Mouse (Mus musculus) v-Abl transformed pro-B cells (cell line): Measurements from ENCODE around the gene Pgap1.

Experiments
- in situ Hi-C, 2 experiments: fragments of 400-800 bp; cut with MboI; formaldehyde crosslinking; loops; one replicate each; pipeline ENCODE4 v1.15.1; 2025; ENCODE audit not compliant: unreplicated experiment in 2 of 2

Pgap1 gene

DNA sequence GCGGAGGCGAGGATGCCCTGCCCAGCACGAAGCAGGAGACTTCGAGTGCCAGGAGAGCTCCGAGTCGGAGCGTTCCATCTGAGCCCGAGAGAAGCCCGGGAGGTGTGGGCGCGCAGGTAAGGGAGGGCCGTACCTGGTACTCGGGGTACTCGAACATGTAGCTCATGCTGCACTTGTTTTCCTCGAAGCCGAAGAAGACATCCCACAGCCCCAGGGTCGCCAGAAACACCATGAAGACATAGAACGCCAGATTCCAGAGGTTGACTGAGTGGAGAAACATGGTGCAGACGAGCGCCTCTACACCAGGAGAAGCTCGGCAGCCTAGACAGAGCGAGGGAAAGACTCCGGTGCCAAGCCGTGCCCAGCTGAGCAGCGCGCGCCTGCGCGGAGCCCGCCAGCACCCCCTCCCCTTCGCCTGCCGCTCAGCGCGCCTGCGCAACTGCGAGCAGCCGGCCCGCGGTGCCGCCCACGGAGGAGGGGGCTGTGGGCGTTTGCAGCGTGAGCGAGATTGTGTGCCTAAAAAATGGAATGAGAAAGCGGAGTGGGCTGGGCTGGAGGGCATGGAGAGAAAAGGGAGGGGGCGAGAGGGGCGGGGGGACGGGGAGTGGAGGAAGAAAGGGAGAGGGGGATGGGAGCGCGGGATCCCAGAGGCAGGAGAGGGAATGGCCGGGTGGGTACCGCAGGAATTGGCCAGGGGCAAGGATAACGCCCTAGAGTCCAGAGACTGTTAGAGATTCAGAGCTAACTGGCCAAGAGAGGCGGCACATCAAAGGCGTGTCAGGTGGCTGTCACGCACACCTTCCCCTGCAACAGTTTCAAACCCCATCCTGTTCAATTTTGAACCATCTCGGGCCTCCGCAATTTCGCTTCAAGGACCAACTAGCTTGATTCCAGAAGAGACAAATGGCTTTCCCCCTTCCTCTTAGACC, at the start of gene Pgap1:
TSS of gene Pgap1 (minus strand) at position 384 of the 929 bp plus-strand sequence.
- in situ Hi-C loops, result loop anchor here in 1 of 2 experiments (25.0 kb wide), 1 partner anchor 845 kb away; the partner anchor contains the start of gene Dnah7a

GRCm38 (mm10) chr1:54606936-54607335, 49.5 kb upstream of the Pgap1 start:
- in situ Hi-C loops, result no loop called here

DNA sequence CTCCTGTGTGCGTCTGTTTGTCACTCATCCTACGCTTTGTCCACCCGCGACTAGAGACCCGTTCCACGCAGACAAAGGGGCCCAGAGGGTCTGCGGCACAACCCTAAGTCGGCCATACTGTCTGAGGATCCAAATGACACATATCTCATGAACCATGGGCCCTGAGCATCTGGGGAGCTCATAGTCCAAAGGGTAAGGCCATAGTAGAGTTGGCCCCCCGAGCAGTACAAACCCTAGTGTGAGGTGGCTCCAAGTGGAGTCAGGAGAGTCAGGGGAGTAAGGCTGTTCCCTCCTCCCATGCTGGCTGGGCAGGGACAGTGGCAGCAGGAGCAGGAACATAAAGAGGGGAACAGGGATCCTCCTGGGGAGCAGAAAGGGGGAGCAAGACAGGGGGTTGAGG, 44.2 kb upstream of the Pgap1 start:
- in situ Hi-C loops, result no loop called here

GRCm38 (mm10) chr1:54600275-54600674, 42.8 kb upstream of the Pgap1 start:
- in situ Hi-C loops, result no loop called here

GRCm38 (mm10) chr1:54597594-54598217, 40.2 kb upstream of the Pgap1 start:
- in situ Hi-C loops, result no loop called here

DNA sequence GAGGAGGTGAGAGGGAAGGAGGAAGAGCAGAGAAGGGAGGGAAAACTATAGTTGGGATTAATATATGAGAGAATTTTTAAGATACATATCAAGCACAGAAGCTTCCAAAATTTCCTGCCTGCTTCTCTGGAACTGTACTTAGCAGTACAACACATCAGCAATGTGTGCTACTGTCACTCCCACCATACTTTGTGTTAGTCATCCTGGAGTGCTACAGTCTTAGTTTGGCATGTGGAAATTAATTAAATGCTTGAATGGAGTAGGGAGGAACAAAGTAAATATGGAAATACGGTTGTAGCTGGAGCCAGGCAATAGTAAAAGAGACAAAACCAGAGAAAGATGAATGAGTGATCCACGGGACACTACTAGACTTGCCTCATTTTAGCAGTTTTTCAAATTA, 38.7 kb upstream of the Pgap1 start:
- in situ Hi-C loops, result no loop called here

GRCm38 (mm10) chr1:54587076-54587475, 29.6 kb upstream of the Pgap1 start:
- in situ Hi-C loops, result no loop called here

DNA sequence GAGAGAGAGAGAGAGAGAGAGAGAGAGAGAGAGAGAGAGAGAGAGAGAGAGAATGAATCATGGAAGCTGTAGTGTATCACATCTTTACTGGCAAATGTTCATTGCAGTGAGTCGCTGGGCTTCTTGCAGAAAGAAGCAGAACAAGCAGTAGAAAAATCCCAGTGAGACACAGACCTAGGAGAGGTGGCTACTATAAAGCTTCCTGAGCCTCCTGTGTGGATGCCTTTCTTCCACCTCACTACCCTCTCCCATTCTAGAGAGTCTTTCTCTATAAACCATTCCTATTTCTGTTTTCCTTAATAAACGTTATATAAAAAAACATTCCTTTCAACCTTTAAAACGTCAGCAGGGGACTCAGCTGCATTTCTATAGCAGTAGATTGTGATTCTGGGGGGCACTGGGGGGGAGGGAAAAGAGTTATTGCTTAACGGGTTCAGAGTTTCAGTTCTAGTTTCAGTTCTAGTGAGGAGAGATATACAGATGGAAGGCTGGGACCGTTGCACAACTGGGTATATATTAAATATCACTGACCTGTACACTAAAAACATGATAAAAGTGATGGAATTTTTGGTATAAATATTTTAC, 28.6 kb upstream of the Pgap1 start:
- in situ Hi-C loops, result no loop called here

DNA sequence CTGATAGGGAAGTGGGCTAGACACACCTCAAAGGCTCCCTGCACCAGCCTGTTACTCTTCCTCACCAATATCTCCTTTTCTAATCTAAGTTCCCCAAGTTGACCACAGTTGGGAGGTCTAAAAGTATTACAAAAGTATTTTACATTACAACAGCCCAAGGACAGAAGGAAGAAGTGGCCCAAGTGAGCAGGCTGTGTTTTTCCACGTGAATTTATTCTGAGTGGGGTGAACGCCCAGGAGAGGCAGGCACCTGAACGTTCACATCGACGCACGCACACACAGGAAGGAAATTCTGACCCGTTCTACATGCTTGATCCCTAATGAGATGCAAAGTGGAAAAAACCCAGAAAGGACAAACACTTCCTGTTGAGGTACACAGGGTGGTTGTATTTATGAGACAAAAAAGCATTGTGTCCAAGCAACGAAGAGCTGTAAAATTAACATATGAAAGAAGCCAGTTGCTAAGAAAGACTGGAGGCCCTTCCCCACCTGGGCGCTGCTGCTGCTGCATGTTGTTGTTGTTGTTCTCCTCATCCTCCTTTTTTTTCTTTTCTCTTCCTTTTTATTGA, 27.9 kb upstream of the Pgap1 start:
- in situ Hi-C loops, result no loop called here

DNA sequence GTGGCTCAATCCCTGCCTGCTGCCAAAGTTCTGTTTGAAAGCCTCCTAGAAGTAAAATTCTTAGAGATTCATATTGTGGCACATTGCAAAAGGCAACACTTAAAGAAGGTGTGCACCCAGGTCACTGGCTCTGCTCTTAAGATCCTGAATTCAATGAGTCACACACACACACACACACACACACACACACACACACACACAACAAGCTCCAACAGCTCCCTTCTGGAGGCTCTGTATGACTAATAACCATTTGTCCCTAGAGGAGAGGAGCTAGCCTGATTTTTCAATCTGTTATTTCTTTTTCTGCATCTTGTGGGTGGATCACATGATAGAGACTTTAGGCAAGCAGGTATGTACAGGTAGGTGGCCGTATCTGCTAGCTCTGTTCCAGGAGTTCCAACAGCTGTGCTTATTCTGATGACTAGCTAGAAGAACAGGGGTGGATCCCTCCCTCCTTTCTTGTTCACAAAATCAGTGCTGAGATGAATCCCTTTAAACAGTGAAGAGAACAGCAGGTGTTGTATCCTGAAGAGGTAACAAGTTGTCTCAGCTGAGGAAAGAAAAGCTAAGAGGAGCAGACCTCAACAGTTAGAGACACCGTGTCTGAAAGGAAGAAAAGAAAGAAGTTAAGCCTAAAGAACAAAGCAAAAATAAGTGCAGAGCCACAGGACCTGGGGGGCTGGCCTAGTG, 27.2 kb upstream of the Pgap1 start:
- in situ Hi-C loops, result no loop called here

DNA sequence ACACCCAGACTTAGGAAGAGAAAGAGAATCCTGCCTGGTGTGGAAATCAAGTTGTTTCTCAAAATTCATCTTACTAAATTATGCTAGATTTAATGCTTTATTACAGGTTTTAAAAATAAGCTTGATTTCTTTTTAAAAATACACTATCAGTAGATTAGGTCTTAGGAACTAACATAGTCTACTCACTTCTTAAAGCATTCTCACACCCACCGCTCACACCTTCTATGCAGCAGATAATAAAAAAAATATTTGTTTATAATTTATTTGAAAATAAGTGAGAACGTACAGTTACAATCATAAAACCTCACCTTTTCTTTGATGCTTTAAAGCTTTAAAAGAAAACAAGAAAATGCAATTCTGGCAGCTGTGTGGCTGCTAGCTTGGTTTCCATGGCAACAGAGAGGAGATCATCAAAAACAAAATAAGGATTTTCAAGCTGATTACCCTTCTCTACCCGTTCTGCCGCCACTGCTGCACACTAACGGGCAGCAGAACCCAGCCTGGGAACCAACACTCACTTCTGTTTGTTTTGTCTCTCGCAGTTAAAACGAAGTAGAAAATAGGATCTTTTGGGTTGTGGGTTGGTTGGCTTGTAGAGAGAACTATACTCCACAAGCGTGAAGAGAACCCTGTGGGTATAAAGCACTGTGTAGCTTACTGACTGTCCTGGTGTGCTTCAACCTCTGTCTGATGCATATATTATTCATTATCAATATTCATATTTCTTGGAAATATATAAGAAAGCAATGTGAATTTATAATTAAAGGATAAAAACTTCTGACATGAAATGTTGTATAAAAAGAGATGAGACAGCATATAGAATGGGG, 21.1 kb upstream of the Pgap1 start:
- in situ Hi-C loops, result no loop called here

DNA sequence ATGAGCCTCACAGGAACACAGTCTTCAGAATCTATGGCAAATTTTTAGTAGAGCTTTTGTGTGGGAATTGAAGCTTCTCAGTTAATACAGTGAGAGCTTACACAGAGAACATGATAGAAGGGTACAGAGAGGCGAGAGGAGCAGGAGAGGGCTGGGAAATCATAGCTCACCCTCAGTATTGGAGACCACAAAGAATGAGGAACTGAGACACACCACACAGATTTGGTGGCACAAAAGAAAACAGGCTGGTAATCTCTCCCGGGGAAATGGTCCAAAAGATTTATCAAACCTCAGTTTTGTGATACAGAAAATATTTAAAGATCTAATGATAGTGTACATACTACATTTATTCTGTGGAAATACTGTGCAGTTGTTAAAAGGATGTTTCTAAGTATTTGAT, 11.6 kb upstream of the Pgap1 start:
- in situ Hi-C loops, result loop anchor here in 1 of 2 experiments (25.0 kb wide), 1 partner anchor 857 kb away; the partner anchor contains the start of gene Dnah7a

DNA sequence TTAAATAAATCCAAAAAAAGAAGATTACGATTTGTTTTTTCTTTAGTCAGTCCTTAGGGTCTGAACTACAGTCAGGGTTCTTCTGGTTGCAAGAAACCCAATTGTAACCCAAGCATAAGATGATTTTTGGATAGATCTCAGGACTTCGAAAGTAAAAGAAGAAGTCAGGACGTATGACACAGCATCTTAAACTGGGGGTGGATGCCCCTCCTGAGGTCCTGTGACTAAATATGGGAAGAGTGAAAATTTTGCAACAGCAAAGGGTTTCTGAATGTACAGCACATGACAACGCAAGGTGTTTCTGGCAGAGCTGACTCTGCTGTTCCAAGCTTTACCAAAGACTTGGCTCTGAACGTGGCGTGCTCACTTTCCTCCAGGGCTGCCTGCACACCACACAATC, 6.4 kb upstream of the Pgap1 start:
- in situ Hi-C loops, result loop anchor here in 1 of 2 experiments (25.0 kb wide), 1 partner anchor 852 kb away; the partner anchor contains the start of gene Dnah7a

DNA sequence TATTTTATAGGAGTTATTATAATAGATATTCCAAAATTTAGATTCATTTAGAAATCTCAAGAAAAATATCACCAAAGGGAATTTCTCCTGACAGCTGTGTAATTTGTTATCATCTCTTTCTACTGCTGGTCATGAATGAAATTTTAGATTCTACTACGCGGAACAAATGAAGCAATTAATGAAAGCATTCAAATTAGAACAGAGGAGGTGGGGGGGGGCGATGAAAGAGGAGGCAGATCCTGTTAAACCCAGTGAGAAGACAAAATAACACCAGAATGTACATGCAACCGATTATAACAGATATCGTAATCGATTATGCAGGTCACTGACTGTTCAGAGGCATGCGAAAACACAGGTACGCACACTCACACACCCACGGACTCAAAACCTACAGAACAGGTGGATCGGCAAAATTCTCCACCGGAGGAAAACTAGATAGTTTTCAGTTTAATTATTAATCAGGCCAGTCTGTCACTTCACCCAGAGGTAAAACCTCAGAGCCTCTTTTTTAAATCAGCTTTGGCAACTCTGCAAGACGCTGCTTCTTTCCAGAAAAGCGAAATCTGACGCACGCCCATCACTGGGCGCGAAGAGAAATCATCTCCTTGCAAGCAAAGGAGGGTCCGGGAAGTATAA, 780 bp downstream of the Pgap1 start:
- in situ Hi-C loops, result loop anchor here in 1 of 2 experiments (25.0 kb wide), 1 partner anchor 844 kb away; the partner anchor contains the start of gene Dnah7a

- in situ Hi-C loops, result loop anchor here in 1 of 2 experiments (25.0 kb wide), 1 partner anchor 843 kb away; the partner anchor contains the start of gene Dnah7a
These were observed 1.9 kb downstream of the Pgap1 start for GRCm38 (mm10) chr1:54555364-54556140.

DNA sequence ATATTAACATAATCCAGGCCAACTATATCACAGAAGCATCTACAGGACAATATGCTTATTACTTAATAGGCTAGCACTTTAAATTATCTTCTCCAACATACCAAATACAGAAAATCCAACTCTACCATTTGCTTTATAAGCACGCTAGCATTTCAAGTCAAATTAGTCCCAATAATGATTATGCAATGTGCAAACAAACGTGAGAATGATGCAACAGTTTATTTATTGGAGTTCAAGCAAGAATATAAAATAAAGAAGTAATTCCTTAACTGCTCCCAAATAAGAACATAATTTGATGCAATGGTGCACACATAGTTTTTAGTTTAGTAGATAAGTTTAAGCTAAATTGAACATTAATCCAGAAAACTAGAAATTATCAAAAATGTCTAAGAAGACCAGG, 4.9 kb downstream of the Pgap1 start:
- in situ Hi-C loops, result loop anchor here in 1 of 2 experiments (25.0 kb wide), 1 partner anchor 840 kb away; the partner anchor contains the start of gene Dnah7a

- in situ Hi-C loops, result no loop called here
These were observed 12.3 kb downstream of the Pgap1 start for GRCm38 (mm10) chr1:54545200-54545599.

DNA sequence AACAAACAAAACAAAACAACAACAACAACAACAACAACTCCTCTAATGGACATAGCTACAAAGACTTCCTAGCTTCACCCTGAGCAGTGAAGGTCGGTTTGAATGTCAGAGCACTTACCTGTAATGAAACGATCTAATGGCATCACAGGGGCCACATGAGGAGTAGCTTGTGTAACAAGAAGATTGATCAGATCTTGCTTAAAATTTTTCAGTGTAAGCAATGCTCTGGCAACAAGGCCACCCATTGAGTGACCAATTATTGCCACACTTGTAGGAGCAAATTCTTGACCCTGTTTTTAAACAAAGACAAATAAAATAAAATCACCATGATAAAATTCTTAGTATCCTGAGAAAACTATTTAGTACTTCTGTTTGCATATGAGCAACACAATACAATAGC, 14.6 kb downstream of the Pgap1 start:
- in situ Hi-C loops, result no loop called here
